Mouse (Mus musculus): ENCODE data around the gene Gm13090. TPM values are rescaled to one million over a fixed set of nuclear protein-coding genes. Genes with fewer than 3 reads are reported as not detected.

Gm13090 gene
- polyA plus RNA-seq (2012; rRNA removed), result not detected in 2 replicates

DNA sequence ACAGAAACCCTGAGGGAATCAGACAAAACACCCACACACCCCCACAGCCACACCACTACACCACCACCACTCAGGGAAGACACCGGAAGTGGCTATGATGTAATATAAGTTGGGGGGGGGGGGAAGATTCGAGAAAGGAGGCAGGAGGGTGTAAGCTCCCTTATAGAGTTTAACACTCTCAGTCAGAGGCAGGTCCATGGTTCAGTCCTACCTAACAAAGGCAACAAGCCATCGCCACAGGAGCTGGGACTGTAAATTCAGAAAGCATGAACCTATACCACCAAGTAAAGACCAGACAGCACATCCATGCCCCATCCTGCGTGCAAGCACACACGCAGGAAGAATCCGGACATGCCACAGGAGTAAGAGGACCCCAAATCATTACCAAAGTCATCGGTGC is at the start of gene Gm13090:
Gene Gm13090 (plus strand): TSS at position 301 of the 400 bp plus-strand sequence.
- 86% methylated on average over 7 of the region's 7 CpGs for WGBS
- no peak for DNase-seq (ENCODE audit: low read depth, low spot score)

DNA sequence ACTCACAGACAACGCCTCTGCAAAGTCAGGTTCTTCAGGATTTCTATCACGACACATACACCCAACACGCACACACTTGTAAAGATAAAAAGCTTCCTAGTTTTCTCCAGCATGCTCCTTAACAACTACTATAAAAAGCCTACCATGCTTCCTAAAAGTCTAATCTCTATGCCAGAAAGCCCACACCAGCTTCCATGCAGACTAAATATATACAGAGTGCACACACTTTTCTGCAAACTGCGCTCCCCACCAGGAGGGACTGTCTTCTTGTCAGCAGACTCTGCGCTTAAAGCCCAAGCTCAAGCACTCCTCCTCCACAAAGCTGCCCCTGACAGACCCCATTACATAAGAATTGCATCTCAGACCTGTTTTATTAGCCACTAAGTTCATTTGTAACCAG is 47.9 kb upstream of the Gm13090 start:
- no peak for DNase-seq (ENCODE audit: low read depth, low spot score)
- 66% methylated on average over 5 of the region's 5 CpGs for WGBS

DNA sequence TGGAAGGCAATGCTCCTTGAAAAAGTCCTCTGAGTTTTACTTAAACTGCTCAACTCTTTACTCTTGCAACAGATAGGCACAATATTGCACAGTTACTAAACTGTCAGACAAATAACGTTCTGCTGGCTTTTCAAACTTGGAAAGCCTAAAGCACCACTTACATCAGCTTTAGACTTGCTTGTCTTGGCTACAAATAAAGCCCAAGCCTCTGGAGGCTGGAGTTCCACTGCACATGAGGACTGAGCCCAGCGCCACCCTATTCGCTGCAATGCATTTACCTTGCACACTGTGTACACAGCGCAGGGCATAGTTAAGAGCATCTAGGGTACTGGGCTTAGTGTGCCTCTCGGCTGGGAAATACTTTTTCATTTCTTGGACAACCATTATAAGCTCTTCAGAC is 46.1 kb upstream of the Gm13090 start:
- no peak for DNase-seq (ENCODE audit: low read depth, low spot score)

DNA sequence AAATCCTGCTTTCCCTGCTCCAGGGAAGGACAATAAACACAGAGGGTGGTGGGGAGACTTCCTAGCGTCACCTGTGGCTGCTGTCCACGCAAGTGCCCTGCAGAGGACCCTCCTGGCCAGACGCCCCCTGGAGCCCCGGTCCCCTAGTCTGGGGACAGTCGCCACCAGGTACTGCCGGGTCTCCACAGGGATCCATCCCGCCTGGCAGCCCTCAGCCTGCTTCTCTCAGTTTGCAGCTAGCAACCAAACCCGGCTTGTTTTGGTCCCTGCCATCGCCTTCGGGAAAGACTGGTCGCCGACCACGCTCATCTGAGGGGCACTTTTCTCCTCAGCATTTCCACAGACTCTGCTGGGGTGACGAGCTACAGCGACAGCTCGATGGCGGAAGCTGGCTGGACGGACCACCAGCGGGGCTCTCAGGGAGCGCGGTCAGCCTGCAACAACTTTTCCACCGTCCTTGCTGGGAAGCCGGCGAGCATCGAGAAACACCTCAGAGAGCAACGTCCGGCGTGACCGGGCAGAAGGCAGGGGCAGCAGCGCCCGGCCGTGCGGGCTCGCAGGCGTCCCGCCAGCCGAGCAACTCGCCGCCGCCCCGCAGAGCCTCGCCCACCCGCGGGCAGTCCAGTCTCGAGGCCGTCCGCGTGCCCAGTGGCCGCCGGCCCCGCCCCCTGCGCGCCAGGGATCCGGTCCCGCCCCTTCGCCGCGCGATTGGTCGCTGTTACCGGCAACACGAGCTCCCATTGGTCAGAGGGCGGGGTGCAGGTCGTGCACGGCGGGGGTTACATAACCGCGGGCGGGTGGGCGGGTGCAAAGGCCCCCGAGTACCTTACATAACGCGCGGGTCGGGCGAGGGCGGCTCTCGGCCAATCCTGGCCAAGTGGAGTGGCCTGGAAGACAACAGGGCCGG is 45.1 kb upstream of the Gm13090 start, which contains the start of gene Per3:
Gene Per3 (minus strand): TSS at position 629 of the 907 bp plus-strand sequence.
- peak; percentile 75 for DNase-seq (ENCODE audit: low read depth, low spot score)
- WGBS, result 1% methylated on average over 79 of the region's 79 CpGs

More for the DNA sequence above, 46.1 kb upstream of the Gm13090 start:
- WGBS, result 16% methylated on average over 5 of the region's 5 CpGs

DNA sequence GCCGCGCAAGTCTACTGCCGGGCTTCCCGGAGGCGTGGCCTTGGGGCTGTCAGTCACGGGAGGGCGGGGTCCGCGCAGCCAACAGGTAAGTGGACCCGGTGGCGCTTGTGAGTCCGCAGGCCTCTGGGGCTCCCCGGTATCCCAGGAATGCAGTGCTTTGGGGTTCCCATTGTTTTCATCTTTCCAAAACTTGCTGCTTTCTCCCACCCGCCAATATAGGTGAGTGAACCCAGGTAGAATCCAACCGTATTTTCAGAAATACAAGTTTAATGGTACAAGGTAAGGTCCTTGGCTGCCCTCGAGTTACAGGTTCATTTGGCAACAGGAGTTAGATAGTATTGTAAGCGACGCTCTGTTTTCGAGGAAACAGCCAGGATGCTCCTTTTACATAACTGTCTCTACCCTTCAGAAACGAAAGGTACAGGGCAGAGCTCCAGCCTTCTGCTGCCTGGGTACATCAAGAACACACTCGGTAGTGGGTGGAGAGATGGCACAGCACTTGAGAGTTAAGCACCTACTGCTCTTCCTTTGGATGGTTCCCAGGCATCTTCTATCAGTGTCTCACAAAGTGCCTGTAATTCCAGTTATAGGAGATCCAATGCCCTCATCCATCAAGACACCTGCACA is 44.3 kb upstream of the Gm13090 start:
- WGBS, result 2% methylated on average over 21 of the region's 21 CpGs
- DNase-seq (ENCODE audit: low read depth, low spot score), result peak; percentile 82

DNA sequence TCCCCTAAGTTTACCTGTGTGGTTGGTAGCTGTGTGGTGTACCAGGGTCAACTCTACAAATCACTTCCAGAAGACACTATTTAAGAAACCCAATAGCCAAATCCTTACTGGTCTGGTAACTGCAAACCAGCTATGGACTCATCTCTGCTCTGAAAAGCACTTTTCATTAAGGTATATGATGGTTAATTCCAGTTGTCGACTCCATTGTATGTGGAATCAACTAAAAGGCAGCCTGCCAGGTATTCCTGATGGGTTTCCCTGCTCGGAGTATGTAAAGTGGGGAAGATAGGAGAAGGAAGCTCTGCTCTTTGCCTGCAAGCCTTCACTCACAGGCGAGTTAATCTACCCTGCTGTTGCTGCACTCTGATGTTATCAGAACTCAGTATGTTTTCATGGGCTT is 42.8 kb upstream of the Gm13090 start:
- 90% methylated on average over 3 of the region's 3 CpGs for WGBS
- no peak for DNase-seq (ENCODE audit: low read depth, low spot score)

DNA sequence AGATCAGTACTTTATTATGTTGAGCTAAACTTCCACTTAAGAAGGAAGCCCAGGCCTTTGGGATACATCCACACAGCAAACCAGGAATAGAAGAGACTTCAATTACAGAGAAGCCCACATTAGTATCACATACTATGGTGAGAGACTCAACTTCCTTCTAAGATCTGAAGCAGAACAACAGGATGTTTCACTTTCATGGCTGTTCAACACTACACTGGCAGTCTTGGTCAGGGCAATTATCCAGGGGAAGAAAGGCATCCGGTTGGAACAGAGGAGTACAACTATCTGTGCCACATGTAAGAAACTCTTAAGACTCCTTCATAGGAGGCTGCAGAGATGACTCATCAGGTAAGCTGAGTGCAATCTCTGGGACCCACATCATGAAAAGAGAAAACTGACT is 38.2 kb upstream of the Gm13090 start:
- WGBS, result 63% methylated on average over 1 of the region's 1 CpGs
- DNase-seq (ENCODE audit: low read depth, low spot score), result no peak

DNA sequence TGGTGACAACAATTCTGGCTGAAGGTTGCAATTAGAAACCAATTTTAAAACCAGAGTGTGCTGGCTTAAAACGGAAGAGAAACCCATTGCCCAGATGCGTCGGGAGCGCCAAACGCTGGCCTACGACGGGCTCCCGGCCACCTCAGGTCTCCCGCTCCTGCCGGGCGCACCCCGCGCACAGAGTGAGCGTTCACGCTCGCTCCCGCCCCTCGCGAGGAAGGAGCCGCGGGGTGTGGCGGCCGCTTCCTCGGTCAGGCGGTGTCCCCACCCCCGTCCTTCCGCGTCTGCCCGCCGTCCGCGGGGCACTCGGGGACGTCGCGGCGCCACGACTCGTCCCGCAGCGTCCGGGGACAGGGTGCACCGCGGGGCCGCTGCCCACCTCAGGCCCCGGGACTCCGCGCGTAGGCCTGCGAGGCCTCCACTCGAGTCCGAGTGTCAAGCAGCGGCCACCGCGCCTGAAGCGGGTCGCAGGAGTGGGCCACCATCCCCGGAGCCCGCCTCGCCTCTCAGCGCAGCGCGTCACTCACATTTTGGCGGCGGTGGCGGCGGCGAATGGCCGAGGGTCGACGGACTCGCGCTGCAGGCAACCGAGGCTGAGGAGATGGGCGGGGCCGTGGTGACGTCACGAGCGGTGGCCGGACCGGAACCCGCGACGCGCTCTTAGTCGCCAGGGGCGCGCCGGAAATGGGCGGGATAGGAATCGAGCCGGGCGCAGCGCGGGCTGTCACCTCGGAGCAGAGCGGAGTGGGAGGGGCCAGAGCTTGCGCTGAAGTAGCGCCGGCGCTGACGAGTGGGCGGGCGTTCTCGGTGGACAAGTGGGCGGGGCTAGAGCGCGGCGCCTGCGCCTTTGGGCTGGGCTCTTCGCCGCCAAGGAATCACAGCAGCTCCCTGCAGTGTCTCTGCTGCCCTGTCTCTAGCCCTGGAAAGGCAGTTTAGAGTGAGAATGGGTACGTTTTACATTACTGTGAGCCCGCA is 31.7 kb upstream of the Gm13090 start, which contains the start of gene Vamp3:
Gene Vamp3 (minus strand): TSS at position 617 of the 975 bp plus-strand sequence.
- DNase-seq (ENCODE audit: low read depth, low spot score), result peak; percentile 93

DNA sequence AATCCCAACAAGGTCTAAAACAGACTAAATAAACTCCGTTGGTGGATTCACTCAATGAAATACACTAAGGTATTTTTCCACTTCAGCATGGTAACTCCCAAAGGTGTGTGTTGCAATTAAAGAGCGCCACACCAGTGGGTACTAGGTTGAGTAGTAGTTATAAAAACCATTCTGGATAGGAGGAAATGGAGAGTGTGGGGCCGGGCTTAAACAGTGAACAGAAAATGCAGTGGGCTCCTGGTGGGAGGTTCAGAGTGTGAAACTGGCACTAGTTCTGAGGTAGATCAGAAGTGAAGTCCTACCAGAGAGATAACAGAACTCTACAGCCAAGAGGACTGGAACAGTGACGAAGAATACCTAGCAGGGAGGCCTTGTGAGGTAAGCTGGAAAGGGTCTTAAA is 30.7 kb upstream of the Gm13090 start:
- 68% methylated on average over 4 of the region's 4 CpGs for WGBS
- no peak for DNase-seq (ENCODE audit: low read depth, low spot score)

More for the DNA sequence above, 31.7 kb upstream of the Gm13090 start, which contains the start of gene Vamp3:
- under 1% methylated on average over 114 of the region's 114 CpGs for WGBS

DNA sequence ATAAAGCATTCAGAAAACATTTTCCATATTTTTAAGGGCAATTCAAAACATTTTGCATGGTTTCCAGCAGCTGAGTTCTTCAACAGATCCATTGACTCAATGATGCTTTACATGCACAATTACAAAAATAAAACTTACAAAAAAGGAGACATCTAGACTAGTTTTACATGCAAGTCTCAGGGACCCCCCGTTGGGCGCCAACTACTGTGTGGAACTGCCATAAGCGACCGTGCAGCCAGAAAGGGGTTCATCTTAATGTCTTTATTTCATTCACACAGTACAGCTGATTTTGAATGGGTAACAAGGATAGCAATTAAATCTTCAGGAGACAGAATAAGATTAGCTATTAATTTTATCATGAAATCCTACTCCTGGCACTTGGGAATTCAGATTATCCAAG is 29.8 kb upstream of the Gm13090 start:
- 97% methylated on average over 4 of the region's 4 CpGs for WGBS
- no peak for DNase-seq (ENCODE audit: low read depth, low spot score)

DNA sequence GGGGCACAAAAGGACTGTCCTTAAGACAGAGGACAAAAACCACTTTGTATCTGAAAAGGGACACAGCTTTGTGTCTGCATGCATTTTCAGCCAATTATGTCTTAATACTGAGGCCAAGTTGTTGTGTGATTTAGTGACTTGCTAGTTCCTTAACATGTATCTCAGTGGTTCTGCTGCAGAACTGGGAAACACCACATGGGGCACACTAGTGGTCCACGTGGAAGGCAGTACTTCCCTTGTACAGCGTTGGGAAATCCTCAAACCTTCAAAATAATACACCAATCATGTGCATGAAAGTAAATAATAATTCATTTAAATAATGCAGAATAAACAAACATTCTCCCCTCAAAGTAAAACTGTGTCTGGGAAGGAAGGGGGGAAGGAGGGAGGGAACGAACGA is 20.6 kb upstream of the Gm13090 start:
- 60% methylated on average over 4 of the region's 4 CpGs for WGBS
- no peak for DNase-seq (ENCODE audit: low read depth, low spot score)

DNA sequence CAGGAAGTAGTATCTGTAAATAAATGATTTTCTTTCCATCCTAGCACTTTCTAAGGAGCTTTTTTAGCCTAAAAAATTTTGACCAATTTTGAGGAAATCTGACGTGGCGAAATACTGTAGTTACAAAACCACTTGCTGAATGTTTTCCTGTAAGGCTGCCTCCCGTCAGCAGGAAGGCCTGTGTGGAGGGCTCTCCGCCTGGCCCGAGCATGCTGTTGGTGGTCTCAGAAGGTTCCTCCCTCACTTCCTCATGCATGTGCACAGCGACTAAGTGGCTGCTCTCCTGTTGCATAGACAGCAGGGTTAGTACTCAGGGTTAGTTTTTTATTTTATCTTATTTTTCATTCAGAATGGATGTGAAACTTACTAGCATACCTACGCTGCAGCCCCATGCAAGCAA is 18.4 kb upstream of the Gm13090 start:
- 74% methylated on average over 7 of the region's 7 CpGs for whole genome bisulfite sequencing

DNA sequence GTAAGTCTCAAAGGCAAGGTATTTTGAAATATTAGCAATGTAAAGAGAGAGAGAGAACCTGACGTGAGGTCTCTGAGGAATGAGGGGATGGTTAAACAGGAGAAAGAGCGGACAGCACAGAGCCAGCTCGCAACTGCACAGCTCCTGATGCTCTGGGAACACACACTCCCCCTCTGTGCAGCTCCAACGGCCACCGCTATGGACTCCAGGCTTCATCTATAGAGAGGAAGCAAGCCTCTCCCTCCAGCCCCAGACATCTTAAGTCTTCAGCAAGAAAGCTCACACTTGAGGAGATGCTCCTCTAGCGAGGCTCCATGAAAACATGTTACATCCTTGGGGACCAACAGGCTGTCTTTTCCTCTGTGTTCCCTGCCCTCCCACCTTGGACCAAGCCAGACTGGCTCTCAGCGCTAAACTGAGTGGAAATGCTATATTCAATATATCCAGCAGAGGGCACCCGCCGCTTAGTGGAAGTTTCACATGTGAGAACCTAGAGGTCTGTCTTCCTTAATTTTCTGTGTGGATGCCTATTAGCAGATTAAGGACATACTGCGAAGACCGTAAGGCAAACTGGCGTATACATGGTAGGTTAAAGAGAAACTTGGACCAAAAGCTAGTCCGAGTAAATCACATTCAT is 16.1 kb upstream of the Gm13090 start:
- WGBS, result 46% methylated on average over 13 of the region's 13 CpGs

More for the DNA sequence above, 18.4 kb upstream of the Gm13090 start:
- DNase-seq (ENCODE audit: low read depth, low spot score), result no peak

DNA sequence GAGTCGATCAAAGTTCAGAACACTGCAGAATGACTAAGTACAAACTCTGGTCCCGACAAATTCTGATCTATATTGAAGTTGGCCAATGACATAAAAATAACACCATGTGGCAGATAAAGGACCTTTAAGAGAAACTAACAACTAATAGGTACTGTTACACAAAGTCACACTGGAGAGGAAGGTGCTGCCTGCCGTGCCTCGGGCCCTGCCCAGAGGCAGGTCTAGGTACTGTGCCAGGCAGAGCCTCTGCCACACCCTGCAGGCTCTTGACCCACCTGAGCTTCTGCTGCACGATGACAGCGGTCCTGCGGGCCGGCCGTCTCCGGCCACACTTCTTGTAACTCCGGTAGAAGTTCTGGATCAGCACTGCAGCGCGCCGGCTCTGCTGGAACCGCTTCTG is 14.6 kb upstream of the Gm13090 start:
- no peak for DNase-seq (ENCODE audit: low read depth, low spot score)
- WGBS, result 65% methylated on average over 15 of the region's 15 CpGs

More for the DNA sequence above, 16.1 kb upstream of the Gm13090 start:
- no peak for DNase-seq (ENCODE audit: low read depth, low spot score)

DNA sequence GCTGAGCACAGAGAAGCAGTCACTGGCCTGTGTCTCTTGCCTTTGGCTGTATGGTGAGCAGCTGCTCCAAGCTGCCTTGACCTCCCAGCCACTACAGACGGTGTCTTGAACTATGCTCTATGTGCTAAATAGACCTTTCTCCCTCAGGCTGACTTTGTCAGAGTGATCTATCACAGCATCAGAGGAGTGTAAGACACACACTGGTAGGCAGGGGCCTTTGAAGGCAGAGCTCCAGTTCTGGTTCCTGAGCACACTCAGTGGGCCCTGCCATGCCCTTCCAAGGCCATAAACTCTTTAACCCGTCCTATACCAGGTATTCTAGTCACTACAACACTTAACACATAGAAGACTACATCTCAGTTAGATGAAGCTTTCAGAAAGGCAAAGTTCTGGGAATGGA is 8.0 kb upstream of the Gm13090 start:
- 71% methylated on average over 2 of the region's 2 CpGs for WGBS
- DNase-seq (ENCODE audit: low read depth, low spot score), result no peak

DNA sequence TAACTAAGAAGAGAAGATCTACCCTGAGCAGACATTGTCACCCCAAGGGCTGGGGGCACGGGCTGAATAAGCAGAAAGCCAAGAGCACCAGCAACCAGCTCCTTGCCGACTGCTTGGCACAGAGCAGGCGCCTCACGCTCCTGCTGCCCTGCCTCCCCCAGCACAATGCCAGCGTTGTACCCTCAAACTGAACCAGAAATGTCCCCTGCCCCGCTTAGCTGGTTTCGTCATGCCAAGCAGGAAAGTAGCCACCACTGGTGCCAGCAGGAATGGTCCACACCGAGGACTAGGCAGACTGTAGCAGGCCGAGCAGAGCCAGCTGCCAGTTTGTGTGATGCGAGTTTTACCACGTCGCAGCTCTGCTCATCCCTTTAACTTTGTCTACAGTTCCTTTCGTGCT is 7.4 kb upstream of the Gm13090 start:
- WGBS, result 89% methylated on average over 13 of the region's 13 CpGs
- no peak for DNase-seq (ENCODE audit: low read depth, low spot score)

DNA sequence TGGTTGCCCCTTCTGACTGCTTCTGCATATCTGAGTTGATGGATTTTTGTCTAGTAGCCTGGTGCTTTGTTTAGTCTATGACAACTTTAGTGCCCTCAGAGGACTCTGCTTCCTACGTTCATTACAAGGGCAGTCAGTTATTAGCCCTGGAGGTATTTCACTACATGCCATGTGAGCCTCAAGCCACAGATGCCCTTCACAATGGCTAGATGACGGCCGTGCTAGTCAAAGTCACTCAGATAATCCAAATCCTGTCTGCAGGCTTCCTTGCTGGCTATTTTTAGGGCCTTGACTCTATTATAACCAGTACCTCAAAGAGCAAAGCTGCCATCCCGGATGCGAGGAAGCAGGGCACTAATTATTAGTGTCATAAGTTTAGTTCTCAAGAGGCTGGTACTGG is 6.3 kb upstream of the Gm13090 start:
- WGBS, result 77% methylated on average over 5 of the region's 5 CpGs
- no peak for DNase-seq (ENCODE audit: low read depth, low spot score)

DNA sequence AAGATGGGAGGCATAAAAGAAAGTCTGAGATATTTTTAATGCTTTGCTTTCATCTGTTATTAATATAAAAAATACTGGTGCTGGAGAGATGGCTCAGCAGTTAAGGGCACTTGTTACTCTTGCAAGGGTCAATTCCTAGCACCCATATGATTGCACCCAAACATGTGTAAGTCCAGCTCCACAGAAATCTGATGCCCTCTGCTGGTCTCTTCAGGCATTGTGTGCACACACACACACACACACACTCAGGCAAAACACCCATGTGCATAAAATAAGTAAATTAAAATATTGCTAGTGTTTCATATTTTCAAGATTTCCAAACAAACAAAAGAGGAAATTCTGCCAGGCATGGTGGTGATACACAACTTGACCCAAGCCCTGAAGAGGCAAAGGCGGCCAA is 2.0 kb upstream of the Gm13090 start:
- 100% methylated on average over 1 of the region's 1 CpGs for WGBS
- DNase-seq (ENCODE audit: low read depth, low spot score), result no peak

DNA sequence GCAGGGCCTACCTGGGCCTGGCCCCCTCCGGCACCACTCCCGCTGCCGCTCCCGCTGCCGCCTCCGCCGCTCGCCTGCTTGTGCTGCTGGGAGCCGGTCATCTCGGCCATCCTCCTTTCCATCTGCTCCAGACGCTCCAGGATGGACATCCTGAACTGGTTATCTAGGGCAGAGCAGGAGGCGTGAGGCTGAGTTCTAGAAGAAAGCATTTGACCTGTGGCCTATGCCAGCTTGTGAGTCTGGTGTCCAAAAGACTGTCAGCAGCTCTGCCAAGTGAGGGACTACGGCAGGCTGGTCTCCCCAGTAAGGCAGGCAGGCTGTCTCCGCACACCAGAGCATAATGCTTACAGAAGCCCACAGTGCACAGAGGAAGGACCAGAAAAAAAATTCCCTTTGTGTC is 551 bp upstream of the Gm13090 start:
- WGBS, result 88% methylated on average over 14 of the region's 14 CpGs
- no peak for DNase-seq (ENCODE audit: low read depth, low spot score)

All from large intestine, adult 2 months (tissue).